Comparison of ENCODE assay signal across 10 mouse cellular contexts in genomic region chr1:120594603-120595002, GRCm38 (mm10). TPM values are rescaled to one million over a fixed set of nuclear protein-coding genes. Genes with fewer than 3 reads are reported as not detected.
A peak's percentile ranks its signal among the peaks of the same experiment; 100 is the strongest.
DNase-seq lines count a peak whose midpoint lies in the region; ATAC-seq and TF ChIP-seq lines count a peak whose summit lies in the region.
"Had no signal": no experiment of that assay in that cellular context is flagged by ENCODE, and none has a peak within 500 bp of the region (broad histone marks: within the 10 kb centered on the region; RNA-seq: fewer than 3 reads in every experiment).

No protein-coding gene starts in this region.

- no peaks in the 10 kb centered on the region for H3K36me3 ChIP-seq in midbrain, embryonic 16.5 days (ENCODE audit: control insufficient read depth, insufficient read depth, low read length)
- H3K36me3 ChIP-seq: hindbrain, embryonic 15.5 days had no signal

- WGBS in cerebellum, adult 2 months: 9% methylated on average over 8 of the region's 8 CpGs
- WGBS in midbrain, embryonic 16.5 days: under 1% methylated on average over 8 of the region's 8 CpGs

- peaks cover 3% of the 10 kb centered on the region; the same call in 1 of the 2 replicates for H3K27me3 ChIP-seq in cerebellum, adult 2 months (ENCODE audit: control insufficient read depth, insufficient read depth, low read length)
- H3K27me3 ChIP-seq in midbrain, embryonic 16.5 days (ENCODE audit: control insufficient read depth, insufficient read depth, low read depth, low read length): peaks cover 62% of the 10 kb centered on the region

- ATAC-seq in midbrain, embryonic 16.5 days: 0 out of 2 replicates have a peak, but pooled peaks have one; percentile 14

- no peaks in the 10 kb centered on the region for H3K4me1 ChIP-seq in cerebellum, adult 2 months (ENCODE audit: control insufficient read depth, insufficient read depth, low read length)
- H3K4me1 ChIP-seq in midbrain, embryonic 16.5 days (ENCODE audit: control insufficient read depth, insufficient read depth, low read length): peaks cover 3% of the 10 kb centered on the region; the same call in 1 of the 2 replicates

- H3K27ac ChIP-seq in cerebellum, adult 2 months (ENCODE audit: insufficient read depth, low read length): no peak overlapping the region
- no peak overlapping the region for H3K27ac ChIP-seq in midbrain, embryonic 16.5 days (ENCODE audit: low read length)
- H3K27ac ChIP-seq: hindbrain, embryonic 15.5 days had no signal

- DNase-seq in cerebellum, adult 2 months: peak in 1 of 2 experiments; percentile 40
- DNase-seq in cerebellum, adult 9-10 months: no peak
- DNase-seq in left cerebral cortex, postnatal 4 days: peak; percentile 48
- no peak for DNase-seq in left cerebral cortex, postnatal 36 days (ENCODE audit: low spot score in 2 of 2)
- peak; percentile 63 for DNase-seq in embryo, embryonic 9.5 days (ENCODE audit: extremely low spot score)
- DNase-seq in layer of hippocampus, postnatal 14 days (ENCODE audit: low spot score in 2 of 2): no peak
- DNase-seq in gastrocnemius, postnatal 4 days (ENCODE audit: low spot score in 2 of 2): no peak

- no peak overlapping the region for H3K9ac ChIP-seq in midbrain, embryonic 16.5 days (ENCODE audit: low read depth, low read length)
- H3K9ac ChIP-seq: hindbrain, embryonic 15.5 days had no signal

- intact Hi-C loops in left cerebral cortex, postnatal 4 days (cut with DNase I): loop anchor here (10.0 kb wide), 2 partner anchors 210 to 730 kb away; no protein-coding TSS in a partner anchor
- intact Hi-C loops in left cerebral cortex, postnatal 36 days (cut with DNase I): loop anchor here (2.0 to 5.0 kb wide), 2 partner anchors 586 to 808 kb away; no protein-coding TSS in a partner anchor

- TF ChIP-seq CTCF in cerebellum, adult 2 months (IDR thresholded peaks at IDR 0.05; ENCODE audit: borderline replicate concordance, insufficient read depth, low read depth, low read length): peak; percentile 58

- H3K9me3 ChIP-seq in midbrain, embryonic 16.5 days (replicated peaks; ENCODE audit: control insufficient read depth, low read length, poor library complexity, severe bottlenecking): no peaks in the 10 kb centered on the region
- H3K9me3 ChIP-seq: hindbrain, embryonic 15.5 days had no signal

- TF ChIP-seq POLR2A in cerebellum, adult 2 months (IDR thresholded peaks at IDR 0.05; ENCODE audit: borderline replicate concordance, insufficient read depth, low read length): no peak

- no peak overlapping the region for H3K4me2 ChIP-seq in midbrain, embryonic 16.5 days (ENCODE audit: low read length)
- H3K4me2 ChIP-seq: hindbrain, embryonic 15.5 days had no signal

- H3K4me3 ChIP-seq in cerebellum, adult 2 months (replicated peaks; ENCODE audit: insufficient read depth, low read depth, low read length): no peak overlapping the region
- H3K4me3 ChIP-seq in midbrain, embryonic 16.5 days (ENCODE audit: low read depth, low read length): no peak overlapping the region
- H3K4me3 ChIP-seq: hindbrain, embryonic 15.5 days had no signal

RNA-seq across cellular contexts. Expression of gene En1, which starts 7.6 kb away (rescaled TPM):
- polyA plus RNA-seq in cerebellum, adult 2 months (2012; rRNA removed): 2.4 and 4.5 TPM in 2 replicates
- under 1 TPM; 0.12 to 0.14 TPM for total RNA-seq in left cerebral cortex, postnatal 4 days (2021)
- total RNA-seq in left cerebral cortex, postnatal 36 days (2021): not detected
- 5.9 and 7.6 TPM in 2 replicates for polyA plus RNA-seq in midbrain, embryonic 16.5 days (2015; fragmentation: Nextera tagmentation; extraction: Ambion mirVana)
- total RNA-seq in layer of hippocampus, postnatal 14 days (2021): under 1 TPM in 1 of 2 experiments, not detected in 1; 0.21 TPM
- total RNA-seq in gastrocnemius, postnatal 4 days (2021): 1 to 10 TPM; 7.2 to 8.3 TPM
- total RNA-seq: common myeloid progenitor, adult 5-6 weeks had no signal

Comparison
In these comparisons a context has a peak if more than half of its experiments do, and no peak if none do; other contexts are left out.
1. DNase-seq: peak in left cerebral cortex, postnatal 4 days (single experiment) and embryo, embryonic 9.5 days (single experiment); none in cerebellum, adult 9-10 months (single experiment), left cerebral cortex, postnatal 36 days (0 of 2), layer of hippocampus, postnatal 14 days (0 of 2) and gastrocnemius, postnatal 4 days (0 of 2).
2. RNA of gene En1, which starts 7.6 kb away (total RNA-seq): 7.2 to 8.3 TPM in gastrocnemius, postnatal 4 days; 0.21 TPM in layer of hippocampus, postnatal 14 days, 0.12 to 0.14 TPM in left cerebral cortex, postnatal 4 days and not detected in left cerebral cortex, postnatal 36 days; every median in the first group is over 4 times any median in the second.